Mouse (Mus musculus) MEL (cell line): ENCODE measurements around the gene Melk. TPM values are rescaled to one million over a fixed set of nuclear protein-coding genes. Genes with fewer than 3 reads are reported as not detected.

Experiments used
- DNase-seq: peaks from one replicate; pipeline ENCODE4 v3.0.0; 2011; ENCODE audit warnings: low read depth, low spot score
- H3K27ac ChIP-seq: 2 replicates; pipeline ENCODE4 v1.5.1; 2012; ENCODE audit warnings: low read depth, mild to moderate bottlenecking, control low read depth, low read length, moderate library complexity; ENCODE audit not compliant: control insufficient read depth
- H3K27me3 ChIP-seq, 2 experiments: fragments of 150-350 bp in 1 of 2; sonication (generic) in 1 of 2; 2 replicates each; pipeline ENCODE4 v1.6.1; 2012; ENCODE audit warnings: low read length in 2 of 2, mild to moderate bottlenecking in 2 of 2, improper control_type of control experiment in 1 of 2, moderate library complexity in 1 of 2; ENCODE audit not compliant: insufficient read depth in 2 of 2, control insufficient read depth in 1 of 2
- H3K36me3 ChIP-seq, 2 experiments: 2 replicates each; pipeline ENCODE4 v1.6.1; 2012 to 2014; ENCODE audit warnings: low read length in 2 of 2, improper control_type of control experiment in 1 of 2, inconsistent platforms in 1 of 2, mild to moderate bottlenecking in 1 of 2; ENCODE audit not compliant: insufficient read depth in 2 of 2, control insufficient read depth in 1 of 2
- H3K4me1 ChIP-seq, 2 experiments: fragments of 150-350 bp in 1 of 2; sonication (generic) in 1 of 2; 2 replicates each; pipeline ENCODE4 v1.6.1; 2012; ENCODE audit warnings: low read length in 2 of 2, improper control_type of control experiment in 1 of 2, mild to moderate bottlenecking in 1 of 2; ENCODE audit not compliant: insufficient read depth in 2 of 2, control insufficient read depth in 1 of 2
- H3K4me3 ChIP-seq, 2 experiments: fragments of 150-350 bp in 1 of 2; sonication (generic) in 1 of 2; 2 replicates each; pipeline ENCODE4 v1.5.1; 2012; ENCODE audit warnings: low read depth in 2 of 2, low read length in 2 of 2, mild to moderate bottlenecking in 2 of 2, moderate library complexity in 2 of 2, control low read depth in 1 of 2, improper control_type of control experiment in 1 of 2; ENCODE audit not compliant: control insufficient read depth in 1 of 2, insufficient read depth in 1 of 2
- H3K79me2 ChIP-seq: 2 replicates; pipeline ENCODE4 v1.6.1; 2012; ENCODE audit warnings: mild to moderate bottlenecking, low read length, moderate library complexity; ENCODE audit not compliant: control insufficient read depth, poor library complexity, insufficient read depth
- H3K9ac ChIP-seq: 2 replicates; pipeline ENCODE4 v1.6.1; 2012; ENCODE audit warnings: low read depth, mild to moderate bottlenecking, control low read depth, low read length, moderate library complexity; ENCODE audit not compliant: control insufficient read depth, poor library complexity, severe bottlenecking
- H3K9me3 ChIP-seq: fragments of 150-350 bp; sonication (generic); replicated peaks from 2 replicates; pipeline ENCODE4 v1.6.1; 2012; ENCODE audit warnings: mild to moderate bottlenecking, low read length, improper control_type of control experiment, moderate library complexity; ENCODE audit not compliant: insufficient read depth
- BHLHE40 ChIP-seq: IDR thresholded peaks from 2 replicates; pipeline ENCODE4 v1.6.1; 2012; ENCODE audit warnings: low read depth, mild to moderate bottlenecking, inconsistent platforms, low read length, improper control_type of control experiment, borderline replicate concordance
- CHD1 ChIP-seq: IDR thresholded peaks from 2 replicates; pipeline ENCODE4 v1.6.1; 2012; ENCODE audit warnings: low read depth, mild to moderate bottlenecking, inconsistent platforms, low read length, improper control_type of control experiment
- CTCF ChIP-seq, 3 experiments: IDR thresholded peaks in 2 of 3; conservative IDR thresholded peaks in 1 of 3; 2 replicates each; pipeline ENCODE4 v1.5.1; 2011 to 2012; ENCODE audit warnings: low read length in 3 of 3, low read depth in 2 of 3, mild to moderate bottlenecking in 2 of 3, improper control_type of control experiment in 1 of 3, inconsistent platforms in 1 of 3, mixed read lengths in 1 of 3, moderate library complexity in 1 of 3; ENCODE audit not compliant: control insufficient read depth in 1 of 3, insufficient read depth in 1 of 3, poor library complexity in 1 of 3, severe bottlenecking in 1 of 3
- E2F4 ChIP-seq: IDR thresholded peaks from 2 replicates; pipeline ENCODE4 v1.6.1; 2011; ENCODE audit warnings: low read depth, low read length, improper control_type of control experiment, borderline replicate concordance
- EP300 ChIP-seq, 2 experiments: IDR thresholded peaks; 2 replicates each; pipeline ENCODE4 v1.6.1; 2011; ENCODE audit warnings: improper control_type of control experiment in 2 of 2, low read length in 2 of 2, low read depth in 1 of 2, mild to moderate bottlenecking in 1 of 2
- ETS1 ChIP-seq: IDR thresholded peaks from 2 replicates; pipeline ENCODE4 v1.6.1; 2012; ENCODE audit warnings: low read depth, mild to moderate bottlenecking, inconsistent platforms, low read length, improper control_type of control experiment, moderate library complexity
- JUND ChIP-seq: IDR thresholded peaks from 2 replicates; pipeline ENCODE4 v1.6.1; 2011; ENCODE audit warnings: low read depth, mild to moderate bottlenecking, improper control_type of control experiment, low read length
- KAT2A ChIP-seq: conservative IDR thresholded peaks from 2 replicates; pipeline ENCODE4 v1.6.1; 2012; ENCODE audit warnings: low read depth, low read length, improper control_type of control experiment, inconsistent platforms
- MAFK ChIP-seq: IDR thresholded peaks from 2 replicates; pipeline ENCODE4 v1.6.1; 2011; ENCODE audit warnings: low read depth, mild to moderate bottlenecking, low read length, improper control_type of control experiment, borderline replicate concordance
- MEF2A ChIP-seq: IDR thresholded peaks from 2 replicates; pipeline ENCODE4 v1.6.1; 2014; ENCODE audit warnings: low read depth, mild to moderate bottlenecking, inconsistent platforms, low read length, improper control_type of control experiment; ENCODE audit not compliant: poor library complexity, insufficient replicate concordance, severe bottlenecking; ENCODE audit errors: extremely low read depth
- MYB ChIP-seq: IDR thresholded peaks from 2 replicates; pipeline ENCODE4 v1.6.1; 2011; ENCODE audit warnings: mild to moderate bottlenecking, low read depth, low read length, improper control_type of control experiment
- MYC ChIP-seq: IDR thresholded peaks from 2 replicates; pipeline ENCODE4 v1.6.1; 2011; ENCODE audit warnings: low read depth, mild to moderate bottlenecking, low read length, improper control_type of control experiment, moderate library complexity
- NELFE ChIP-seq: IDR thresholded peaks from 2 replicates; pipeline ENCODE4 v1.6.1; 2011; ENCODE audit warnings: low read depth, low read length, improper control_type of control experiment
- POLR2AphosphoS5 ChIP-seq: IDR thresholded peaks from 2 replicates; pipeline ENCODE4 v1.6.1; 2012; ENCODE audit warnings: low read depth, borderline replicate concordance, mild to moderate bottlenecking, inconsistent platforms, low read length, moderate library complexity, mixed read lengths
- RAD21 ChIP-seq: IDR thresholded peaks from 2 replicates; pipeline ENCODE4 v1.6.1; 2011; ENCODE audit warnings: mild to moderate bottlenecking, low read depth, low read length, improper control_type of control experiment
- SIN3A ChIP-seq: IDR thresholded peaks from 2 replicates; pipeline ENCODE4 v1.6.1; 2012; ENCODE audit warnings: low read length, improper control_type of control experiment, inconsistent platforms
- SMC3 ChIP-seq: IDR thresholded peaks from 2 replicates; pipeline ENCODE4 v1.6.1; 2011; ENCODE audit warnings: low read depth, low read length, improper control_type of control experiment
- TBP ChIP-seq: IDR thresholded peaks from 2 replicates; pipeline ENCODE4 v1.8.0; 2011; ENCODE audit warnings: low read depth, low read length, improper control_type of control experiment
- UBTF ChIP-seq: IDR thresholded peaks from 2 replicates; pipeline ENCODE4 v1.6.1; 2012; ENCODE audit warnings: low read depth, mild to moderate bottlenecking, inconsistent platforms, low read length, improper control_type of control experiment, moderate library complexity, borderline replicate concordance; ENCODE audit not compliant: insufficient read depth
- ZC3H11A ChIP-seq: IDR thresholded peaks from 2 replicates; pipeline ENCODE4 v1.6.1; 2012; ENCODE audit warnings: low read depth, mild to moderate bottlenecking, inconsistent platforms, low read length, improper control_type of control experiment
- ZKSCAN1 ChIP-seq: IDR thresholded peaks from 2 replicates; pipeline ENCODE4 v1.6.1; 2012; ENCODE audit warnings: low read depth, mild to moderate bottlenecking, inconsistent platforms, low read length, improper control_type of control experiment, moderate library complexity
- ZMIZ1 ChIP-seq: IDR thresholded peaks from 2 replicates; pipeline ENCODE4 v1.6.1; 2012; ENCODE audit warnings: low read depth, mild to moderate bottlenecking, inconsistent platforms, low read length, improper control_type of control experiment, moderate library complexity
- ZNF384 ChIP-seq: IDR thresholded peaks from 2 replicates; pipeline ENCODE4 v1.6.1; 2012; ENCODE audit warnings: low read depth, mild to moderate bottlenecking, inconsistent platforms, low read length, improper control_type of control experiment
- polyA plus RNA-seq, 2 experiments: library from polyadenylated mRNA; stranded (reverse) in 1 of 2; unstranded in 1 of 2; fragments of >175 nt in 1 of 2; fragments of >200 nt in 1 of 2; gene quantifications; 2 replicates each; pipeline versions ENCODE4 v1.2.1 to v1.2.4; 2012; ENCODE audit warnings: low replicate concordance in 2 of 2, low read depth in 1 of 2; ENCODE audit not compliant: insufficient read length in 2 of 2, insufficient read depth in 1 of 2, missing spikeins in 1 of 2
- total RNA-seq: library from RNA; depleted of rRNA; stranded (reverse); fragments of 300-350 nt; gene quantifications from 2 replicates; pipeline ENCODE4 v1.2.3, GENCODE M21; 2012

Gene Melk
- total and polyA plus RNA-seq, 3 experiments = 15.1 to 18.2 TPM; not detected in 1

DNA sequence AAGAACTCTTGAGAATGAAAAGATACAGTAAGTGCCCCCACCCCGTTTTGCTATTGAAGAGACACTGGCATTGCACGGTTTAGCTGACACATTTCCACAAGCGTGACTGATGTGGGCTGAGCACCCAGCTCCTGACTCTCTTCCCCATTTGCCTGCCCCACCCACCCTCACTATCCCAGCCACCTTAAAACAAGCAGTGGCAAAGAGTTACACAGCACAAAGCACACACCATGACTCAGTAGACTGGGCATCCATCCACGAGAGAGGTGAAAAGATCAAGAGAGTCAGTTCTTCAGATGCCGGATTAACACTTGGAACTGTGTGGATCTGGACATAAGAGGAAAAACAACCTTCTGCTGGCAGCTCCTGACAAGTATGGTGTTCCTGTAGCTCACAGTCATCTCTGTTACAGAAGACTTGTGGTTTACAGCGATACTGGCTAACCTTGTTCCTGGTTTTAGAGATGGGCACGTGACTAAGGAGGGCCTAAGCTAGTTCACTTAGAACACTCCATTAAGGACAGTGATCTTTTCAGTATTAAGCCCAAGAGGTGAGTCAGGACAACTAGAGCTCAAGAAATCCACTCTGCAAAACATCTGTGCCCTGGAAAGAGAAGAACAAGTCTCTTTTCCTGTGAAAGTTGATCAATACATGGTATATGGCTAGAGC is 18.9 kb upstream of the Melk start:
- Histone ChIP-seq H3K4me3 (no peak overlapping the region), H3K9ac (no peak overlapping the region), H3K4me1 (no peaks in the 10 kb centered on the region), H3K9me3 (no peaks in the 10 kb centered on the region), H3K27ac (no peak overlapping the region), H3K27me3 (peaks cover 0 to 5% of the 10 kb centered on the region in 2 experiments; a peak in 3 of 4 replicates), H3K79me2 (no peaks in the 10 kb centered on the region), H3K36me3 (no peaks in the 10 kb centered on the region)
- DNase-seq = no peak
- no peak for TF ChIP-seq MEF2A
- no peak for TF ChIP-seq UBTF
- no peak for TF ChIP-seq BHLHE40
- TF ChIP-seq MYC = no peak
- TF ChIP-seq NELFE = no peak
- no peak for TF ChIP-seq ZMIZ1
- TF ChIP-seq JUND = no peak
- TF ChIP-seq ETS1 = no peak
- TF ChIP-seq CHD1 = no peak
- no peak for TF ChIP-seq ZKSCAN1
- no peak for TF ChIP-seq MYB
- TF ChIP-seq EP300 (IDR thresholded peaks at IDR 0.05; ENCODE audit: low read depth in 1 of 2, low read length in 2 of 2) = no peak
- TF ChIP-seq E2F4 = no peak
- no peak for TF ChIP-seq KAT2A
- TF ChIP-seq MAFK = no peak
- TF ChIP-seq SIN3A = no peak
- no peak for TF ChIP-seq TBP
- no peak for TF ChIP-seq RAD21
- TF ChIP-seq POLR2AphosphoS5 = no peak

DNA sequence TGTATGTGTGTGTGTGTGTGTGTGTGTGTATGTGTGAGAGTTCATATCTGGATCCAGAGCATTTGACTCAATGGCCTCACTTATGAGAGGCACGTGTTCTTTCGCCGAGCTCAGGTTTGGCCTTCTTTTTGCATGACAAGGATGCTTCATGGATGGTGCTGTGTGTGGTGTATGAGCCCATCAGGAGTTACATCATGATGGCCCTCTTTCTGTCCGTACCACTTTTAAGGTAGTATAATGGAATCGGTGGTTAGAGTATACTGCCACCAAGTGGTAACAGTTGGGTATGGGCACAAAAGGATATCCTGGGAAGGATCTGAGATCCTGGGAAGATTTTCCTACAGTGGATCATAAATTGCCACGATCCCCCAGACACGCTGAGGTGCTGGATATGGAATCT is 8.1 kb upstream of the Melk start:
- Histone ChIP-seq H3K36me3 (no peaks in the 10 kb centered on the region), H3K27ac (no peak overlapping the region), H3K4me3 (no peak overlapping the region), H3K27me3 (peaks cover 0 to 2% of the 10 kb centered on the region in 2 experiments; a peak in 2 of 4 replicates), H3K4me1 (no peaks in the 10 kb centered on the region; a peak in 1 of 4 replicates), H3K9me3 (no peaks in the 10 kb centered on the region), H3K79me2 (no peaks in the 10 kb centered on the region), H3K9ac (no peak overlapping the region)
- DNase-seq = peak; percentile 49
- no peak for TF ChIP-seq ZNF384
- peak; percentile 87 for TF ChIP-seq SMC3
- peak; percentile 79 for TF ChIP-seq RAD21
- TF ChIP-seq CTCF (IDR thresholded peaks at IDR 0.05 in 2 of 3, conservative IDR thresholded peaks at IDR 0.05 in 1 of 3; ENCODE audit: control insufficient read depth in 1 of 3, insufficient read depth in 1 of 3, low read depth in 2 of 3, low read length in 3 of 3, poor library complexity in 1 of 3, severe bottlenecking in 1 of 3) = peak; percentile 11 to 86 (median 84); a peak in 4 of 6 replicates
- peak; percentile 74 for TF ChIP-seq ZC3H11A
